In the genomic region with DNA sequence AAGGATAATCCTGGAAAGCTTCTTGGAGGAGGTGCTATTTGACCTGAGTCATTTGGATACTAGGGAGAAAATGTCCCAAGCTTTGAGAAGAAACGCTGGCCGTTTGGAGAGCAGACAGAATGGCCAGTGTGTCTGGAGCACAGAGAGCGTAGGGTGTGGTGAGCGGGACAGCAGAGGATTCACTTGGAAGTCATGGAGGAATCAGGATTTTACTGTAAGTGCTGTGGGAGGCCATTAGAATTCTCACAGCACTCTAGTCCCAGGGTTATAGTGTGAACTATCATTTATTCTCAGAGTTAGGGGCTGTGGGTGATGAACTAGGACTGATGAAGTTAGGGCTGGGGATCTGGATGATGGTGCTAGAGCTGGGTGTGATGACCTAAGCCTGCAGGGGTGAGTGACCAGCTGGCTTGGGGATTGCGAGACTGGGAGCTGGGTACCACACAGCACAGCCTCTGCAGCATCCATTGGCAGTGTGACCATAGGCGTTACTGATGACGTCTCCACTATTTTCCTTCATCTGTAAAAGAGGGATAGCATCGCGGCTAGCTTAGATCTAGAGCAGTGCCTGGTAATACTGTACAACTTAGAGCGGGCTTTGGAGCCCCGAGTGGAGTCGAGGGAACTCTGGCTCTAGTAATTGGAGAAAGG, we compare ENCODE assay signal across 9 mouse cellular contexts. TPM values are rescaled to one million over a fixed set of nuclear protein-coding genes. Genes with fewer than 3 reads are reported as not detected.
A peak's percentile ranks its signal among the peaks of the same experiment; 100 is the strongest.
DNase-seq lines count a peak whose midpoint lies in the region; ATAC-seq and TF ChIP-seq lines count a peak whose summit lies in the region.
"Had no signal": no experiment of that assay in that cellular context is flagged by ENCODE, and none has a peak within 500 bp of the region (broad histone marks: within the 10 kb centered on the region; RNA-seq: fewer than 3 reads in every experiment).

No protein-coding gene starts in this region.

- H3K27ac ChIP-seq in kidney, postnatal 0 days = peak overlapping the region; percentile 90
- peak overlapping the region; percentile 95 for H3K27ac ChIP-seq in bone marrow macrophage, adult 2 months (ENCODE audit: insufficient read depth, low read depth, low read length)
- H3K27ac ChIP-seq in hindbrain, embryonic 13.5 days = peak overlapping the region; percentile 86
- H3K27ac ChIP-seq in midbrain, embryonic 15.5 days = peak overlapping the region; percentile 80; the same call in 1 of the 2 replicates

- DNase-seq in kidney, postnatal 0 days (ENCODE audit: low spot score) = no peak
- no peak for DNase-seq in kidney, postnatal 36 days
- DNase-seq in urinary bladder, postnatal 14 days (ENCODE audit: low spot score) = no peak

- no peak for TF ChIP-seq POLR2A in bone marrow macrophage, adult 2 months (IDR thresholded peaks at IDR 0.05; ENCODE audit: borderline replicate concordance, low read depth, low read length)

- peaks cover 34% of the 10 kb centered on the region for H3K4me1 ChIP-seq in kidney, postnatal 0 days (replicated peaks; ENCODE audit: insufficient read depth, low read length)
- peaks cover 23% of the 10 kb centered on the region for H3K4me1 ChIP-seq in bone marrow macrophage, adult 2 months (ENCODE audit: control insufficient read depth, insufficient read depth, low read length)
- peaks cover 23% of the 10 kb centered on the region for H3K4me1 ChIP-seq in hindbrain, embryonic 13.5 days (replicated peaks)
- H3K4me1 ChIP-seq in midbrain, embryonic 15.5 days = peaks cover 22% of the 10 kb centered on the region

- H3K9me3 ChIP-seq in kidney, postnatal 0 days (replicated peaks; ENCODE audit: low read length) = no peaks in the 10 kb centered on the region
- H3K9me3 ChIP-seq in hindbrain, embryonic 13.5 days = no peaks in the 10 kb centered on the region
- H3K9me3 ChIP-seq in midbrain, embryonic 15.5 days = no peaks in the 10 kb centered on the region

- no peaks in the 10 kb centered on the region for H3K27me3 ChIP-seq in kidney, postnatal 0 days (ENCODE audit: insufficient read depth, low read length)
- H3K27me3 ChIP-seq in hindbrain, embryonic 13.5 days = peaks cover 23% of the 10 kb centered on the region
- H3K27me3 ChIP-seq in midbrain, embryonic 15.5 days (replicated peaks) = 0 out of 2 replicates have a peak, but pooled peaks cover 3% of the 10 kb centered on the region

- 75% methylated on average over 12 of the region's 12 CpGs for WGBS in kidney, postnatal 0 days
- 92% methylated on average over 12 of the region's 12 CpGs for WGBS in hindbrain, embryonic 13.5 days
- WGBS in midbrain, embryonic 15.5 days = 90% methylated on average over 12 of the region's 12 CpGs

- ATAC-seq in kidney, postnatal 0 days (replicated peaks; ENCODE audit: low FRiP score, low read depth) = no peak
- no peak for ATAC-seq in hindbrain, embryonic 13.5 days (ENCODE audit: low FRiP score)
- ATAC-seq in midbrain, embryonic 15.5 days (replicated peaks) = no peak
- no peak for ATAC-seq in CD4-positive, CD25-positive, alpha-beta regulatory T cell, adult 4 months
- no peak for ATAC-seq in monocyte, adult 5-6 weeks (replicated peaks; ENCODE audit: insufficient number of reproducible peaks, low FRiP score, low TSS enrichment, poor library complexity, severe bottlenecking)

- TF ChIP-seq CTCF in kidney, postnatal 0 days (IDR thresholded peaks at IDR 0.05; ENCODE audit: low read depth) = no peak
- no peak for TF ChIP-seq CTCF in bone marrow macrophage, adult 2 months (IDR thresholded peaks at IDR 0.05; ENCODE audit: low read depth, low read length)

- H3K9ac ChIP-seq in kidney, postnatal 0 days (ENCODE audit: low read depth, low read length) = no peak overlapping the region
- peak overlapping the region; percentile 58 for H3K9ac ChIP-seq in hindbrain, embryonic 13.5 days
- no peak overlapping the region for H3K9ac ChIP-seq in midbrain, embryonic 15.5 days

- H3K4me2 ChIP-seq in kidney, postnatal 0 days (ENCODE audit: low read length) = 0 out of 2 replicates have a peak overlapping the region, but pooled peaks have one; percentile 56
- H3K4me2 ChIP-seq in hindbrain, embryonic 13.5 days = peak overlapping the region; percentile 61
- no peak overlapping the region for H3K4me2 ChIP-seq in midbrain, embryonic 15.5 days

- H3K36me3 ChIP-seq in kidney, postnatal 0 days (ENCODE audit: insufficient read depth, low read length) = no peaks in the 10 kb centered on the region
- H3K36me3 ChIP-seq in hindbrain, embryonic 13.5 days = no peaks in the 10 kb centered on the region; the same call in 1 of the 2 replicates
- H3K36me3 ChIP-seq in midbrain, embryonic 15.5 days (replicated peaks) = no peaks in the 10 kb centered on the region

- no peak overlapping the region for H3K4me3 ChIP-seq in kidney, postnatal 0 days (replicated peaks; ENCODE audit: low read depth, low read length)
- H3K4me3 ChIP-seq in bone marrow macrophage, adult 2 months (ENCODE audit: insufficient read depth, low read length) = peak overlapping the region; percentile 19; the same call in 1 of the 2 replicates
- H3K4me3 ChIP-seq in hindbrain, embryonic 13.5 days = no peak overlapping the region; the same call in 1 of the 2 replicates
- no peak overlapping the region for H3K4me3 ChIP-seq in midbrain, embryonic 15.5 days

RNA-seq across cellular contexts. Expression of gene Emp3, which starts 0.9 kb away (rescaled TPM):
- polyA plus RNA-seq in kidney, postnatal 0 days (2015; fragmentation: Nextera tagmentation; extraction: Ambion mirVana) = 170 and 171 TPM in 2 replicates
- 635 and 697 TPM in 2 replicates for polyA plus RNA-seq in bone marrow macrophage, adult 2 months (2012; ENCODE audit: insufficient read depth, insufficient read length, missing spikeins)
- 33.7 and 45.9 TPM in 2 replicates for polyA plus RNA-seq in hindbrain, embryonic 13.5 days (2015; fragmentation: Nextera tagmentation; extraction: Ambion mirVana)
- 35.2 and 40.3 TPM in 2 replicates for polyA plus RNA-seq in midbrain, embryonic 15.5 days (2015; fragmentation: Nextera tagmentation; extraction: Ambion mirVana)
- polyA plus RNA-seq in CD4-positive, CD25-positive, alpha-beta regulatory T cell, adult 4 months (2017; shearing (Covaris generic)) = 100 to 1,000 TPM; 575 to 614 TPM
- total RNA-seq in monocyte, adult 5-6 weeks (2017) = 293 to 405 TPM (median 376 TPM) in 3 replicates

RNA-seq across cellular contexts. Expression of gene Ccdc114, which starts 1.8 kb away (rescaled TPM):
- 7.2 and 8.4 TPM in 2 replicates for polyA plus RNA-seq in kidney, postnatal 0 days (2015; fragmentation: Nextera tagmentation; extraction: Ambion mirVana)
- polyA plus RNA-seq in bone marrow macrophage, adult 2 months (2012; ENCODE audit: insufficient read depth, insufficient read length, missing spikeins) = 3.2 and 3.9 TPM in 2 replicates
- polyA plus RNA-seq in hindbrain, embryonic 13.5 days (2015; fragmentation: Nextera tagmentation; extraction: Ambion mirVana) = 4.9 and 7.6 TPM in 2 replicates
- polyA plus RNA-seq in midbrain, embryonic 15.5 days (2015; fragmentation: Nextera tagmentation; extraction: Ambion mirVana) = 6.0 TPM in 2 replicates
- polyA plus RNA-seq in CD4-positive, CD25-positive, alpha-beta regulatory T cell, adult 4 months (2017; shearing (Covaris generic)) = 1 to 10 TPM; 2.9 to 3.7 TPM
- 2.9 TPM in 2 of 3 replicates, not detected in the other for total RNA-seq in monocyte, adult 5-6 weeks (2017)

RNA-seq across cellular contexts. Expression of gene Tmem143, which starts 25.3 kb away (rescaled TPM):
- 6.2 and 6.7 TPM in 2 replicates for polyA plus RNA-seq in kidney, postnatal 0 days (2015; fragmentation: Nextera tagmentation; extraction: Ambion mirVana)
- polyA plus RNA-seq in bone marrow macrophage, adult 2 months (2012; ENCODE audit: insufficient read depth, insufficient read length, missing spikeins) = 15.1 and 18.9 TPM in 2 replicates
- 6.2 and 6.6 TPM in 2 replicates for polyA plus RNA-seq in hindbrain, embryonic 13.5 days (2015; fragmentation: Nextera tagmentation; extraction: Ambion mirVana)
- polyA plus RNA-seq in midbrain, embryonic 15.5 days (2015; fragmentation: Nextera tagmentation; extraction: Ambion mirVana) = 7.7 and 10.2 TPM in 2 replicates
- 1 to 10 TPM; 5.9 to 8.9 TPM for polyA plus RNA-seq in CD4-positive, CD25-positive, alpha-beta regulatory T cell, adult 4 months (2017; shearing (Covaris generic))
- total RNA-seq in monocyte, adult 5-6 weeks (2017) = 4.4 to 5.6 TPM (median 4.4 TPM) in 3 replicates

RNA-seq across cellular contexts. Expression of gene Syngr4, which starts 25.6 kb away (rescaled TPM):
- 0.96 and 1.6 TPM in 2 replicates for polyA plus RNA-seq in kidney, postnatal 0 days (2015; fragmentation: Nextera tagmentation; extraction: Ambion mirVana)
- 1.1 TPM in 1 of 2 replicates, not detected in the other for polyA plus RNA-seq in bone marrow macrophage, adult 2 months (2012; ENCODE audit: insufficient read depth, insufficient read length, missing spikeins)
- polyA plus RNA-seq in hindbrain, embryonic 13.5 days (2015; fragmentation: Nextera tagmentation; extraction: Ambion mirVana) = 0.17 and 0.36 TPM in 2 replicates
- polyA plus RNA-seq in midbrain, embryonic 15.5 days (2015; fragmentation: Nextera tagmentation; extraction: Ambion mirVana) = 0.22 TPM in 1 of 2 replicates, not detected in the other
- not detected for polyA plus RNA-seq in CD4-positive, CD25-positive, alpha-beta regulatory T cell, adult 4 months (2017; shearing (Covaris generic))
- total RNA-seq in monocyte, adult 5-6 weeks (2017) = not detected in 3 replicates
- total RNA-seq: heart, adult 18-20 months had no signal

RNA-seq across cellular contexts. Expression of gene Grin2d, which starts 43.9 kb away (rescaled TPM):
- polyA plus RNA-seq in kidney, postnatal 0 days (2015; fragmentation: Nextera tagmentation; extraction: Ambion mirVana) = 0.29 and 0.32 TPM in 2 replicates
- 0.24 and 0.34 TPM in 2 replicates for polyA plus RNA-seq in bone marrow macrophage, adult 2 months (2012; ENCODE audit: insufficient read depth, insufficient read length, missing spikeins)
- polyA plus RNA-seq in hindbrain, embryonic 13.5 days (2015; fragmentation: Nextera tagmentation; extraction: Ambion mirVana) = 1.5 and 1.6 TPM in 2 replicates
- 2.7 and 3.9 TPM in 2 replicates for polyA plus RNA-seq in midbrain, embryonic 15.5 days (2015; fragmentation: Nextera tagmentation; extraction: Ambion mirVana)
- polyA plus RNA-seq in CD4-positive, CD25-positive, alpha-beta regulatory T cell, adult 4 months (2017; shearing (Covaris generic)) = under 1 TPM in 1 of 2 experiments, not detected in 1; 0.23 TPM
- total RNA-seq in monocyte, adult 5-6 weeks (2017) = 0.10 TPM in 1 of 3 replicates, not detected in the others
